Mouse (Mus musculus): ENCODE measurements around the gene Atrnl1.

Gene Atrnl1

GRCm38 (mm10) chr19:57922991-57923390 lies 312.2 kb downstream of the Atrnl1 start:
- no peak for DNase-seq (ENCODE audit: low spot score in 2 of 2)

GRCm38 (mm10) chr19:57924856-57925255 lies 314.0 kb downstream of the Atrnl1 start:
- DNase-seq (ENCODE audit: low spot score in 2 of 2), result no peak

- DNase-seq (ENCODE audit: low spot score in 2 of 2), result no peak
These were observed 314.8 kb downstream of the Atrnl1 start for GRCm38 (mm10) chr19:57925681-57926080.

- DNase-seq (ENCODE audit: low spot score in 2 of 2), result no peak
These were observed 315.5 kb downstream of the Atrnl1 start for GRCm38 (mm10) chr19:57926164-57926860.

- no peak for DNase-seq (ENCODE audit: low spot score in 2 of 2)
These were observed 316.2 kb downstream of the Atrnl1 start for GRCm38 (mm10) chr19:57926941-57927471.

- no peak for DNase-seq (ENCODE audit: low spot score in 2 of 2)
These were observed 317.0 kb downstream of the Atrnl1 start for GRCm38 (mm10) chr19:57927566-57928523.

GRCm38 (mm10) chr19:57931626-57932025 lies 320.8 kb downstream of the Atrnl1 start:
- no peak for DNase-seq (ENCODE audit: low spot score in 2 of 2)

- no peak for DNase-seq (ENCODE audit: low spot score in 2 of 2)
These were observed 326.0 kb downstream of the Atrnl1 start for GRCm38 (mm10) chr19:57936865-57937264.

GRCm38 (mm10) chr19:57939166-57939565 lies 328.3 kb downstream of the Atrnl1 start:
- DNase-seq (ENCODE audit: low spot score in 2 of 2), result no peak

- DNase-seq (ENCODE audit: low spot score in 2 of 2), result no peak
These were observed 330.7 kb downstream of the Atrnl1 start for GRCm38 (mm10) chr19:57941529-57941928.

GRCm38 (mm10) chr19:57942281-57942680 lies 331.4 kb downstream of the Atrnl1 start:
- DNase-seq (ENCODE audit: low spot score in 2 of 2), result no peak

GRCm38 (mm10) chr19:57943308-57943707 lies 332.5 kb downstream of the Atrnl1 start:
- DNase-seq (ENCODE audit: low spot score in 2 of 2), result no peak

- DNase-seq (ENCODE audit: low spot score in 2 of 2), result no peak
These were observed 333.8 kb downstream of the Atrnl1 start for GRCm38 (mm10) chr19:57944680-57945079.

GRCm38 (mm10) chr19:57945626-57946250 lies 334.9 kb downstream of the Atrnl1 start:
- DNase-seq (ENCODE audit: low spot score in 2 of 2), result no peak

- no peak for DNase-seq (ENCODE audit: low spot score in 2 of 2)
These were observed 337.7 kb downstream of the Atrnl1 start for GRCm38 (mm10) chr19:57948489-57948888.

- DNase-seq (ENCODE audit: low spot score in 2 of 2), result no peak
These were observed 338.6 kb downstream of the Atrnl1 start for GRCm38 (mm10) chr19:57949260-57949917.

GRCm38 (mm10) chr19:57954131-57954530 lies 343.3 kb downstream of the Atrnl1 start:
- DNase-seq (ENCODE audit: low spot score in 2 of 2), result no peak

GRCm38 (mm10) chr19:57956459-57956858 lies 345.6 kb downstream of the Atrnl1 start:
- no peak for DNase-seq (ENCODE audit: low spot score in 2 of 2)

- DNase-seq (ENCODE audit: low spot score in 2 of 2), result no peak
These were observed 346.5 kb downstream of the Atrnl1 start for GRCm38 (mm10) chr19:57957363-57957762.

- no peak for DNase-seq (ENCODE audit: low spot score in 2 of 2)
These were observed 347.3 kb downstream of the Atrnl1 start for GRCm38 (mm10) chr19:57958154-57958553.

- no peak for DNase-seq (ENCODE audit: low spot score in 2 of 2)
These were observed 347.9 kb downstream of the Atrnl1 start for GRCm38 (mm10) chr19:57958726-57959125.

All from cerebellum, postnatal 4 days (tissue).